Mouse (Mus musculus): ENCODE results near the gene Mfsd4b2.

- TF ChIP-seq GATA1 (IDR thresholded peaks at IDR 0.05; ENCODE audit: low read length), result no peak
- TF ChIP-seq TAL1 (IDR thresholded peaks at IDR 0.05; ENCODE audit: low read length), result no peak
Measured at GRCm38 (mm10) chr10:39974982-39975381, 48.3 kb upstream of the Mfsd4b2 start.

All from erythroblast, embryonic 14.5 days (primary cell).